Mouse (Mus musculus) embryonic facial prominence, embryonic 11.5 days (tissue): ENCODE data around the gene Prkca. TPM values are rescaled to one million over a fixed set of nuclear protein-coding genes. Genes with fewer than 3 reads are reported as not detected.

Experiments used
- ATAC-seq: fragments of 200-750 bp; cut with Nextera tagmentation; replicated peaks from 2 replicates; pipeline ENCODE4 v1.8.0; 2017; ENCODE audit warnings: low read depth; ENCODE audit not compliant: insufficient number of reproducible peaks, low FRiP score, low TSS enrichment
- DNase-seq: peaks from one replicate; pipeline ENCODE4 v3.0.0-alpha.2; 2015; ENCODE audit warnings: low spot score
- H3K27ac ChIP-seq: fragments of 300-500 bp; sonication (generic); replicated peaks from 2 replicates; pipeline ENCODE4 v1.5.1; 2014; ENCODE audit warnings: mild to moderate bottlenecking, low read depth, low read length, control low read depth
- H3K27me3 ChIP-seq: fragments of 300-500 bp; sonication (generic); 2 replicates; pipeline ENCODE4 v1.6.1; 2014; ENCODE audit warnings: mild to moderate bottlenecking, low read length, moderate library complexity, mixed read lengths; ENCODE audit not compliant: control insufficient read depth, insufficient read depth
- H3K36me3 ChIP-seq: fragments of 300-500 bp; sonication (generic); replicated peaks from 2 replicates; pipeline ENCODE4 v1.6.1; 2014; ENCODE audit warnings: low read depth, mild to moderate bottlenecking, low read length, moderate library complexity, mixed read lengths; ENCODE audit not compliant: control insufficient read depth, insufficient read depth
- H3K4me1 ChIP-seq: fragments of 300-500 bp; sonication (generic); 2 replicates; pipeline ENCODE4 v1.6.1; 2014; ENCODE audit warnings: low read length, mixed read lengths; ENCODE audit not compliant: control insufficient read depth, insufficient read depth
- H3K4me2 ChIP-seq: fragments of 300-500 bp; sonication (generic); 2 replicates; pipeline ENCODE4 v1.6.1; 2014; ENCODE audit warnings: low read depth, mild to moderate bottlenecking, control low read depth, low read length, moderate library complexity
- H3K4me3 ChIP-seq: fragments of 300-500 bp; sonication (generic); 2 replicates; pipeline ENCODE4 v1.5.1; 2014; ENCODE audit warnings: low read depth, low read length, control low read depth
- H3K9ac ChIP-seq: fragments of 300-500 bp; sonication (generic); replicated peaks from 2 replicates; pipeline ENCODE4 v1.6.1; 2014; ENCODE audit warnings: mild to moderate bottlenecking, control low read depth, low read length
- H3K9me3 ChIP-seq: fragments of 300-500 bp; sonication (generic); replicated peaks from 2 replicates; pipeline ENCODE4 v1.6.1; 2016; ENCODE audit warnings: mild to moderate bottlenecking, low read length, inconsistent platforms, mixed read lengths; ENCODE audit not compliant: control insufficient read depth
- WGBS: fragments of 180-500 bp; shearing (Covaris S2); extraction: QIAGEN DNeasy Blood & Tissue Kit; methylation state at CpG from one replicate; pipeline ENCODE4 v1.1.7; 2014; 5-methylcytosine and 5-hydroxymethylcytosine counted together
- polyA plus RNA-seq: library from polyadenylated mRNA; unstranded; fragments of >200 nt; fragmentation: Nextera tagmentation; extraction: Ambion mirVana; gene quantifications from 2 replicates; pipeline ENCODE4 v1.2.1, GENCODE M21; 2014

The Prkca gene
- polyA plus RNA-seq, 1 experiment from 2014 or later, result 7.4 TPM

- Histone ChIP-seq H3K4me1 (no peaks in the 10 kb centered on the region), H3K9ac (no peak overlapping the region), H3K4me2 (no peak overlapping the region), H3K27ac (no peak overlapping the region), H3K36me3 (no peaks in the 10 kb centered on the region), H3K4me3 (no peak overlapping the region), H3K9me3 (no peaks in the 10 kb centered on the region), H3K27me3 (no peaks in the 10 kb centered on the region)
- 76% methylated on average over 1 of the region's 1 CpGs for WGBS
- DNase-seq (no peak), ATAC-seq (no peak)
Measured at GRCm38 (mm10) chr11:108162639-108163038, 181.1 kb downstream of the Prkca start.

GRCm38 (mm10) chr11:108162110-108162509 lies 181.6 kb downstream of the Prkca start:
- Histone ChIP-seq H3K36me3 (no peaks in the 10 kb centered on the region), H3K9me3 (no peaks in the 10 kb centered on the region), H3K9ac (no peak overlapping the region), H3K27me3 (no peaks in the 10 kb centered on the region), H3K27ac (no peak overlapping the region), H3K4me3 (no peak overlapping the region), H3K4me1 (no peaks in the 10 kb centered on the region), H3K4me2 (no peak overlapping the region)
- 40% methylated on average over 4 of the region's 4 CpGs for WGBS
- no peak for DNase-seq
- no peak for ATAC-seq

GRCm38 (mm10) chr11:108160056-108160455 lies 183.7 kb downstream of the Prkca start:
- Histone ChIP-seq H3K27ac (no peak overlapping the region), H3K9ac (no peak overlapping the region), H3K4me2 (no peak overlapping the region), H3K36me3 (no peaks in the 10 kb centered on the region), H3K9me3 (no peaks in the 10 kb centered on the region), H3K4me1 (no peaks in the 10 kb centered on the region), H3K27me3 (no peaks in the 10 kb centered on the region), H3K4me3 (no peak overlapping the region)
- no peak for DNase-seq
- WGBS, result 92% methylated on average over 7 of the region's 7 CpGs
- ATAC-seq, result no peak

GRCm38 (mm10) chr11:108158046-108158445 lies 185.7 kb downstream of the Prkca start:
- no peaks in the 10 kb centered on the region for H3K27me3 ChIP-seq
- H3K9me3 ChIP-seq, result no peaks in the 10 kb centered on the region
- H3K36me3 ChIP-seq, result no peaks in the 10 kb centered on the region
- no peak overlapping the region for H3K4me3 ChIP-seq
- no peak overlapping the region for H3K9ac ChIP-seq
- DNase-seq (no peak), ATAC-seq (no peak)
- 96% methylated on average over 3 of the region's 3 CpGs for WGBS
- no peak overlapping the region for H3K4me2 ChIP-seq
- H3K4me1 ChIP-seq, result no peaks in the 10 kb centered on the region
- H3K27ac ChIP-seq, result no peak overlapping the region

- WGBS, result 93% methylated on average over 5 of the region's 5 CpGs
- Histone ChIP-seq H3K4me2 (no peak overlapping the region), H3K27ac (no peak overlapping the region), H3K36me3 (no peaks in the 10 kb centered on the region), H3K9me3 (no peaks in the 10 kb centered on the region), H3K27me3 (no peaks in the 10 kb centered on the region), H3K9ac (no peak overlapping the region), H3K4me3 (no peak overlapping the region), H3K4me1 (no peaks in the 10 kb centered on the region)
- ATAC-seq (no peak), DNase-seq (no peak)
Measured at GRCm38 (mm10) chr11:108157074-108157473, 186.7 kb downstream of the Prkca start.

- Histone ChIP-seq H3K4me1 (no peaks in the 10 kb centered on the region), H3K27ac (no peak overlapping the region), H3K9ac (no peak overlapping the region), H3K9me3 (no peaks in the 10 kb centered on the region), H3K36me3 (no peaks in the 10 kb centered on the region), H3K27me3 (no peaks in the 10 kb centered on the region), H3K4me2 (no peak overlapping the region), H3K4me3 (no peak overlapping the region)
- no peak for ATAC-seq
- no peak for DNase-seq
- 73% methylated on average over 5 of the region's 5 CpGs for WGBS
Measured at GRCm38 (mm10) chr11:108156107-108156506, 187.6 kb downstream of the Prkca start.

GRCm38 (mm10) chr11:108155088-108155580 lies 188.6 kb downstream of the Prkca start:
- no peak for ATAC-seq
- Histone ChIP-seq H3K4me3 (no peak overlapping the region), H3K9ac (no peak overlapping the region), H3K27me3 (no peaks in the 10 kb centered on the region), H3K9me3 (no peaks in the 10 kb centered on the region), H3K27ac (no peak overlapping the region), H3K4me1 (no peaks in the 10 kb centered on the region), H3K36me3 (no peaks in the 10 kb centered on the region), H3K4me2 (no peak overlapping the region)
- whole genome bisulfite sequencing, result 95% methylated on average over 8 of the region's 8 CpGs
- DNase-seq, result no peak

GRCm38 (mm10) chr11:108153997-108154841 lies 189.5 kb downstream of the Prkca start:
- WGBS, result 86% methylated on average over 9 of the region's 9 CpGs
- Histone ChIP-seq H3K27ac (no peak overlapping the region), H3K36me3 (no peaks in the 10 kb centered on the region), H3K9me3 (no peaks in the 10 kb centered on the region), H3K4me1 (no peaks in the 10 kb centered on the region), H3K9ac (no peak overlapping the region), H3K27me3 (no peaks in the 10 kb centered on the region), H3K4me3 (no peak overlapping the region), H3K4me2 (no peak overlapping the region)
- ATAC-seq (no peak), DNase-seq (no peak)
